Mouse (Mus musculus) heart, postnatal 0 days (tissue): Measurements from ENCODE around the gene Hrh1. TPM values are rescaled to one million over a fixed set of nuclear protein-coding genes. Genes with fewer than 3 reads are reported as not detected.

Source experiments
- ATAC-seq: fragments of 200-750 bp; cut with Nextera tagmentation; 2 replicates; pipeline ENCODE4 v1.8.0; 2017; ENCODE audit warnings: low read depth, moderate number of reproducible peaks, moderate library complexity; ENCODE audit not compliant: insufficient read depth
- DNase-seq: peaks from one replicate; pipeline ENCODE4 v3.0.0-alpha.2; 2016; ENCODE audit warnings: low spot score
- H3K27ac ChIP-seq: fragments of 300-500 bp; sonication (generic); 2 replicates; pipeline ENCODE4 v1.5.1; 2014; ENCODE audit warnings: low read depth, mild to moderate bottlenecking
- H3K27me3 ChIP-seq: fragments of 300-500 bp; sonication (generic); 2 replicates; pipeline ENCODE4 v1.6.1; 2014; ENCODE audit warnings: low read length, mixed read lengths; ENCODE audit not compliant: control insufficient read depth, insufficient read depth
- H3K36me3 ChIP-seq: fragments of 300-500 bp; sonication (generic); replicated peaks from 2 replicates; pipeline ENCODE4 v1.6.1; 2014; ENCODE audit warnings: low read length, mixed read lengths; ENCODE audit not compliant: control insufficient read depth, insufficient read depth
- H3K4me1 ChIP-seq: fragments of 300-500 bp; sonication (generic); 2 replicates; pipeline ENCODE4 v1.6.1; 2014; ENCODE audit warnings: antibody characterized with exemption; ENCODE audit not compliant: control insufficient read depth, insufficient read depth
- H3K4me2 ChIP-seq: fragments of 300-500 bp; sonication (generic); 2 replicates; pipeline ENCODE4 v1.6.1; 2014; ENCODE audit warnings: low read depth, mild to moderate bottlenecking, low read length, moderate library complexity
- H3K4me3 ChIP-seq: fragments of 300-500 bp; sonication (generic); 2 replicates; pipeline ENCODE4 v1.5.1; 2014; ENCODE audit warnings: low read depth, low read length
- H3K9ac ChIP-seq: fragments of 300-500 bp; sonication (generic); replicated peaks from 2 replicates; pipeline ENCODE4 v1.6.1; 2014; ENCODE audit warnings: low read depth, low read length, mixed read lengths
- H3K9me3 ChIP-seq: fragments of 300-500 bp; sonication (generic); replicated peaks from 2 replicates; pipeline ENCODE4 v1.6.1; 2016; ENCODE audit warnings: low read length; ENCODE audit not compliant: control insufficient read depth
- CTCF ChIP-seq: IDR thresholded peaks from 2 replicates; pipeline ENCODE4 v1.5.1; 2016; ENCODE audit warnings: antibody characterized with exemption, control low read depth, low read depth
- EP300 ChIP-seq: IDR thresholded peaks from 2 replicates; pipeline ENCODE4 v1.6.1; 2016; ENCODE audit warnings: antibody characterized with exemption, low read depth
- WGBS: fragments of 180-500 bp; shearing (Covaris S2); extraction: QIAGEN DNeasy Blood & Tissue Kit; methylation state at CpG from one replicate; pipeline ENCODE4 v1.1.7; 2014; 5-methylcytosine and 5-hydroxymethylcytosine counted together
- polyA plus RNA-seq: library from polyadenylated mRNA; unstranded; fragments of >200 nt; fragmentation: Nextera tagmentation; extraction: Ambion mirVana; gene quantifications from 2 replicates; pipeline ENCODE4 v1.2.1, GENCODE M21; 2015
- total RNA-seq: library from RNA; depleted of rRNA; stranded (reverse); fragments of >200 nt; gene quantifications from 2 replicates; pipeline ENCODE4 v1.2.3, GENCODE M21; 2014; ENCODE audit warnings: low replicate concordance

Gene Hrh1
- total and polyA plus RNA-seq, 2 experiments from 2014 or later = not detected

DNA sequence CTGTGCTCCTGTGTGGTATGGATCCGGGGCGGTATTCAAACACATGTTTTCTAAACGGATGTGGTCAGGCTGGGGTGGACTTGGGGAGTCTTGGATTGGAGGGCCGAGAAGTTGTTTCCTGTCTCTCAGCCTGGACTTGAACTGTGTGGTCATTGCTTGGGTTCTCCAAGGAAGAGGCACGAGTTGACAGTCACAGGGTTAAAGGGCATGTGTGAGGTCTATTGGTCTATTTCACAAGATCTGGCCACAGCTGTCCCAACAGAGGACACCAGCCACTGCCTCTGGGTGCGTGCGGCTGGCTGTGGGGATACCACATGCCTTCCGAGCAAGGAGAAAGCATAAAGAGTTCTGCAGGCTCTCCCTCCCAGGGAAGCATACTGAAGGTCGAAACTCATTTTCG, 2.7 kb downstream of the Hrh1 start:
- TF ChIP-seq CTCF (no peak), EP300 (no peak)
- Histone ChIP-seq H3K4me2 (no peak overlapping the region), H3K9ac (no peak overlapping the region), H3K4me3 (no peak overlapping the region), H3K4me1 (peaks cover 9% of the 10 kb centered on the region), H3K27me3 (peaks cover 60% of the 10 kb centered on the region), H3K9me3 (no peaks in the 10 kb centered on the region), H3K27ac (no peak overlapping the region), H3K36me3 (no peaks in the 10 kb centered on the region)
- WGBS = 75% methylated on average over 10 of the region's 10 CpGs
- DNase-seq (no peak), ATAC-seq (no peak)

DNA sequence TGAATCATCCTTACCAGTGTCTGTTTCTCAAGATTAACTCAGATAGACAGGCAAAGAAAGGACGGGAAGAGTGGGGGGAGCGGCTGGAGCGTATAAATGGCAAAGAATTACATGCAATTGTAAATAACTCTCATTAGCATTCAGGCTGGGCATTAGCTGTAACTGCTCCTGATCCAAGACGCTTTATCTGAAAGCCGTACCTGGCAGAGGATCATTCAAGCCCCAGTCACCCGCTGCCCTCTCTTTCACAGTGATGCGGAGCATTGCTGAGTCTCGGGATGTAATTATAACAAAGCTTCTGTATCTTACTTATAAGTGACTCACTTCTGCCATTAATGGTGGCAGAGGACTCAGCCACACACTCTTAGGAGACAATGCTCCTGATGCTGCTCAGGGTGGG, 3.1 kb downstream of the Hrh1 start:
- H3K9ac ChIP-seq = no peak overlapping the region
- H3K27ac ChIP-seq = no peak overlapping the region
- H3K4me2 ChIP-seq = no peak overlapping the region
- ATAC-seq (no peak), DNase-seq (no peak)
- H3K4me3 ChIP-seq = no peak overlapping the region
- H3K4me1 ChIP-seq = peaks cover 9% of the 10 kb centered on the region
- WGBS = 84% methylated on average over 8 of the region's 8 CpGs
- H3K9me3 ChIP-seq = no peaks in the 10 kb centered on the region
- H3K36me3 ChIP-seq = no peaks in the 10 kb centered on the region
- no peak for TF ChIP-seq EP300
- TF ChIP-seq CTCF = no peak
- peaks cover 58% of the 10 kb centered on the region for H3K27me3 ChIP-seq

DNA sequence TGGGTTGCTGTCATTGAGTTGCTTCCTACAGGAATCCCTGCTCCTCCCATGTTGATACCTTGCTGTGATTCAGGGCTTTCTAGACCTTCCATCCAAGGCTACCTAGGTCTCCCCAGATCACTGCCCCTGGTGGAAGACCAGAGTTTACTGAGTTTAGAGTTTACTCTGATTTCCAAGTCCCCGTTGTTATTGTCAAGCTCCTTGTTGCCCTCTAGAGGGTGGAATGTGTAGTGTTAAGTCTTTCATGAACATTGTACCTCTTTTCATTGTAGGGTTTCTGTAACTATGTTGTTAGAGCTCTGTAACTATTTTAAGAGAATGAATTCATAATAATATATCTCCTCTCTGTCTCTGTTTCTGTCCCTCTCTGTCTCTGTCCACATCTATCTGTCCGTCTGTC, 4.4 kb downstream of the Hrh1 start:
- no peak overlapping the region for H3K4me2 ChIP-seq
- no peaks in the 10 kb centered on the region for H3K36me3 ChIP-seq
- 70% methylated on average over 2 of the region's 2 CpGs for WGBS
- H3K9me3 ChIP-seq = no peaks in the 10 kb centered on the region
- ATAC-seq (no peak), DNase-seq (peak; percentile 12)
- H3K27ac ChIP-seq = no peak overlapping the region
- no peak overlapping the region for H3K4me3 ChIP-seq
- TF ChIP-seq CTCF (peak; percentile 28; the same call in 1 of the 2 replicates), EP300 (no peak)
- H3K9ac ChIP-seq = no peak overlapping the region
- peaks cover 9% of the 10 kb centered on the region for H3K4me1 ChIP-seq
- H3K27me3 ChIP-seq = peaks cover 45% of the 10 kb centered on the region

DNA sequence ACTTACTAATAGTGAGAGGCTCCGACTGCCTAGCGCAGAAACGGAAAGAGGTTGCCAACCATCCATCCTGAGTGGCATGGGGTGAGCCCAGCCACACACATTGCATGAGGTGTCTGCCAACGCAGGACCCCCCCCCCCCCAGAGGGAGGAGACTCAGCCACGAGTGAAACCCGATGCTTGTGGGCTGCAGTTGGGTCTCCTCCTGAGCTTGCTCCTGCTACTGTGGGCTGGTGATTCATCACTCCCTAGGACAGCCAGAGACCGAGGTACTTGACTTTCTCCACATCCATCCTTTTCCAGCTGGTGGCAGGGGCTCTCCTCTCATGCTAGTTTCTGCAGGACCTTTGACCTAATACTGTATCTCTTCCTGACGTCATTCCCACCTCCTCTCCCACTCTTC, 5.9 kb downstream of the Hrh1 start:
- H3K27ac ChIP-seq = no peak overlapping the region
- H3K27me3 ChIP-seq = peaks cover 38% of the 10 kb centered on the region
- no peaks in the 10 kb centered on the region for H3K36me3 ChIP-seq
- H3K9me3 ChIP-seq = no peaks in the 10 kb centered on the region
- H3K4me1 ChIP-seq = no peaks in the 10 kb centered on the region
- H3K4me2 ChIP-seq = no peak overlapping the region
- TF ChIP-seq EP300 (no peak), CTCF (no peak)
- no peak overlapping the region for H3K9ac ChIP-seq
- 31% methylated on average over 8 of the region's 8 CpGs for WGBS
- ATAC-seq (no peak), DNase-seq (no peak)
- H3K4me3 ChIP-seq = no peak overlapping the region

GRCm38 (mm10) chr6:114404128-114404527, 6.4 kb downstream of the Hrh1 start:
- H3K27ac ChIP-seq = no peak overlapping the region
- peaks cover 35% of the 10 kb centered on the region for H3K27me3 ChIP-seq
- H3K9ac ChIP-seq = no peak overlapping the region
- DNase-seq (no peak), ATAC-seq (no peak; the same call in 1 of the 2 replicates)
- no peak overlapping the region for H3K4me2 ChIP-seq
- no peaks in the 10 kb centered on the region for H3K36me3 ChIP-seq
- WGBS = 19% methylated on average over 5 of the region's 5 CpGs
- H3K9me3 ChIP-seq = no peaks in the 10 kb centered on the region
- no peak for TF ChIP-seq CTCF
- no peaks in the 10 kb centered on the region for H3K4me1 ChIP-seq
- no peak overlapping the region for H3K4me3 ChIP-seq

- Histone ChIP-seq H3K27me3 (peaks cover 27% of the 10 kb centered on the region), H3K9me3 (no peaks in the 10 kb centered on the region), H3K27ac (no peak overlapping the region), H3K4me2 (no peak overlapping the region), H3K4me3 (no peak overlapping the region), H3K36me3 (no peaks in the 10 kb centered on the region), H3K4me1 (no peaks in the 10 kb centered on the region), H3K9ac (no peak overlapping the region)
- TF ChIP-seq EP300 (no peak), CTCF (no peak)
- DNase-seq (no peak), ATAC-seq (no peak)
- WGBS = 68% methylated on average over 7 of the region's 7 CpGs
Observed at GRCm38 (mm10) chr6:114404774-114405468, 7.2 kb downstream of the Hrh1 start.
